Comparison of ENCODE assay signal across 9 mouse cellular contexts in genomic region chr2:77589205-77589901, GRCm38 (mm10).
DNase-seq lines count a peak whose midpoint lies in the region; ATAC-seq and TF ChIP-seq lines count a peak whose summit lies in the region.
"Had no signal": no experiment of that assay in that cellular context is flagged by ENCODE, and none has a peak within 500 bp of the region (broad histone marks: within the 10 kb centered on the region; RNA-seq: fewer than 3 reads in every experiment).

No protein-coding gene starts in this region.

- no peak overlapping the region for H3K4me2 ChIP-seq in neural tube, embryonic 13.5 days
- H3K4me2 ChIP-seq in embryonic facial prominence, embryonic 15.5 days (replicated peaks) = no peak overlapping the region
- no peak overlapping the region for H3K4me2 ChIP-seq in hindbrain, embryonic 15.5 days
- no peak overlapping the region for H3K4me2 ChIP-seq in intestine, postnatal 0 days (replicated peaks; ENCODE audit: low read depth)
- H3K4me2 ChIP-seq: midbrain, embryonic 12.5 days had no signal

- H3K4me1 ChIP-seq in neural tube, embryonic 13.5 days (replicated peaks) = 0 out of 2 replicates have a peak, but pooled peaks cover 4% of the 10 kb centered on the region
- no peaks in the 10 kb centered on the region for H3K4me1 ChIP-seq in embryonic facial prominence, embryonic 15.5 days
- H3K4me1 ChIP-seq in hindbrain, embryonic 15.5 days (replicated peaks) = peaks cover 11% of the 10 kb centered on the region; the same call in 1 of the 2 replicates
- H3K4me1 ChIP-seq in intestine, postnatal 0 days (replicated peaks; ENCODE audit: control insufficient read depth, insufficient read depth, low read length) = no peaks in the 10 kb centered on the region
- H3K4me1 ChIP-seq in lung, adult 2 months (ENCODE audit: control insufficient read depth, insufficient read depth, low read length) = no peaks in the 10 kb centered on the region
- H3K4me1 ChIP-seq: midbrain, embryonic 12.5 days had no signal

- H3K9me3 ChIP-seq in neural tube, embryonic 13.5 days = no peaks in the 10 kb centered on the region
- peaks cover 6% of the 10 kb centered on the region for H3K9me3 ChIP-seq in embryonic facial prominence, embryonic 15.5 days (replicated peaks)
- H3K9me3 ChIP-seq in hindbrain, embryonic 15.5 days = peaks cover 8% of the 10 kb centered on the region
- H3K9me3 ChIP-seq in intestine, postnatal 0 days (ENCODE audit: control insufficient read depth) = no peaks in the 10 kb centered on the region

- DNase-seq in neural tube, embryonic 10.5 days (ENCODE audit: extremely low spot score, low spot score) = no peak
- DNase-seq in right cerebral cortex, adult 18-20 months = peak; percentile 43
- DNase-seq in lung, adult 2 months = no peak
- DNase-seq in T-cell, adult 2 months (ENCODE audit: low spot score) = no peak

- H3K27me3 ChIP-seq in neural tube, embryonic 13.5 days = no peaks in the 10 kb centered on the region
- H3K27me3 ChIP-seq in embryonic facial prominence, embryonic 15.5 days = no peaks in the 10 kb centered on the region
- no peaks in the 10 kb centered on the region for H3K27me3 ChIP-seq in hindbrain, embryonic 15.5 days
- H3K27me3 ChIP-seq in intestine, postnatal 0 days (replicated peaks; ENCODE audit: control insufficient read depth, insufficient read depth, low read length) = no peaks in the 10 kb centered on the region
- H3K27me3 ChIP-seq: midbrain, embryonic 12.5 days had no signal

- no peak for TF ChIP-seq POLR2A in lung, adult 2 months (IDR thresholded peaks at IDR 0.05; ENCODE audit: borderline replicate concordance, extremely low read depth, low read depth, low read length)

- ATAC-seq in neural tube, embryonic 13.5 days (ENCODE audit: low read depth) = peak; percentile 76
- ATAC-seq in embryonic facial prominence, embryonic 15.5 days (ENCODE audit: insufficient number of reproducible peaks, low FRiP score, low TSS enrichment, low read depth) = peak; percentile 63; the same call in 1 of the 2 replicates
- ATAC-seq in hindbrain, embryonic 15.5 days (ENCODE audit: low FRiP score, low read depth) = peak; percentile 91
- no peak for ATAC-seq in intestine, postnatal 0 days

- no peak overlapping the region for H3K27ac ChIP-seq in neural tube, embryonic 13.5 days (replicated peaks)
- no peak overlapping the region for H3K27ac ChIP-seq in embryonic facial prominence, embryonic 15.5 days (replicated peaks)
- peak overlapping the region; percentile 2; the same call in 1 of the 2 replicates for H3K27ac ChIP-seq in hindbrain, embryonic 15.5 days (replicated peaks)
- H3K27ac ChIP-seq in intestine, postnatal 0 days (ENCODE audit: low read depth, low read length) = no peak overlapping the region
- H3K27ac ChIP-seq: midbrain, embryonic 12.5 days had no signal

- H3K9ac ChIP-seq in neural tube, embryonic 13.5 days = no peak overlapping the region
- H3K9ac ChIP-seq in embryonic facial prominence, embryonic 15.5 days = no peak overlapping the region
- H3K9ac ChIP-seq in hindbrain, embryonic 15.5 days = no peak overlapping the region
- H3K9ac ChIP-seq in intestine, postnatal 0 days (ENCODE audit: low read depth, low read length) = no peak overlapping the region
- H3K9ac ChIP-seq: midbrain, embryonic 12.5 days had no signal

- WGBS in neural tube, embryonic 13.5 days = 59% methylated on average over 12 of the region's 12 CpGs
- WGBS in embryonic facial prominence, embryonic 15.5 days = 66% methylated on average over 12 of the region's 12 CpGs
- WGBS in hindbrain, embryonic 15.5 days = 60% methylated on average over 12 of the region's 12 CpGs
- WGBS in intestine, postnatal 0 days = 74% methylated on average over 12 of the region's 12 CpGs
- WGBS in lung, adult 2 months = 70% methylated on average over 12 of the region's 12 CpGs

- no peak for TF ChIP-seq CTCF in intestine, postnatal 0 days (IDR thresholded peaks at IDR 0.05; ENCODE audit: low read depth)
- no peak for TF ChIP-seq CTCF in lung, adult 2 months (IDR thresholded peaks at IDR 0.05; ENCODE audit: insufficient read depth, low read length)

- no peaks in the 10 kb centered on the region for H3K36me3 ChIP-seq in neural tube, embryonic 13.5 days
- no peaks in the 10 kb centered on the region for H3K36me3 ChIP-seq in embryonic facial prominence, embryonic 15.5 days
- H3K36me3 ChIP-seq in hindbrain, embryonic 15.5 days = no peaks in the 10 kb centered on the region
- no peaks in the 10 kb centered on the region for H3K36me3 ChIP-seq in intestine, postnatal 0 days (ENCODE audit: control insufficient read depth, insufficient read depth)
- H3K36me3 ChIP-seq: midbrain, embryonic 12.5 days had no signal

- no peak overlapping the region for H3K4me3 ChIP-seq in neural tube, embryonic 13.5 days
- no peak overlapping the region for H3K4me3 ChIP-seq in embryonic facial prominence, embryonic 15.5 days (replicated peaks)
- H3K4me3 ChIP-seq in hindbrain, embryonic 15.5 days = no peak overlapping the region
- no peak overlapping the region for H3K4me3 ChIP-seq in intestine, postnatal 0 days (ENCODE audit: low read depth, low read length)
- H3K4me3 ChIP-seq in lung, adult 2 months (replicated peaks; ENCODE audit: extremely low read depth, low read depth, low read length) = no peak overlapping the region
- H3K4me3 ChIP-seq: midbrain, embryonic 12.5 days had no signal
